Mouse (Mus musculus): ENCODE data around the gene Dalrd3. TPM values are rescaled to one million over a fixed set of nuclear protein-coding genes. Genes with fewer than 3 reads are reported as not detected.

Dalrd3 gene
- 190 and 347 TPM in 2 replicates for polyA plus RNA-seq (2012; rRNA removed)

DNA sequence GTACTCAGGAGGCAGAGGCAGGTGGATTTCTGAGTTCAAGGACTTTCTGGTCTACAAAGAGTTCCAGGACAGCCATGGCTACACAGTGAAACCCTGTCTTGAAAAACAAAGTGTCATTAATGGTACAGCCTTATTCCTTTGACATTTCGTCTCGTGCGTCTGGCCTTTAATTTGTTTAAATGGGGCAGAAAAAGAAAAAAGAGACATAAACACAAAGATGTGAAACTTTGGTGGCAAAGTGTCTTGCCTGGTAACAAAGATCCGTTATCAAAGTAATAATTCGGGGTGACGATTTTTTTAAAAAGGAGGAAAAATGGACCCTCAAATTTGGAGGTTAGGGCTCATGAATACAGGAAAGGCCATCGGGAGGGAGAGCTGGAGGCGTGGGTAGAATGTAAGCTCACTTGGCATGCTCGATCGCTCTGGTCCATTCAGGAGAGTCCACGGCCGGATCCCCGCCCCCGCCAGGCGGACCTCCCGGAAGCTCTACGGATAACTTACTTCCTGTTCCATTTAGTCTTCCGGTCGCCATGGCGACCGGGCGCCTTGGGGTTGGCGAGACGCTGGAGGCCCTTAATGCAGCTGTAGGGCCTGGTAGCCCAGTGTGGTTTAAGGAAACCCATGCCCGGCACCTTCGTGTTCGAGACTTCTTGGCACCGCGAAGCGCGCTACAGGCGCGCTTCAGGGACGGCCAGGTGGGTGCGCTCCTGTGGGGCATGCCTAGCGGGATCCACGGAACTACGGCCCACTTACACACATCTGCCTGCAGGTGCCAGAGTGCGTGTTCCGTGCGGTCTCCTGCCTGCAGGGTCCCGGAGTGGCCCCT lies at the start of gene Dalrd3:
Dalrd3 (plus strand) TSS at position 506 of the 826 bp plus-strand sequence.
- no peak for TF ChIP-seq POLR2A (IDR thresholded peaks at IDR 0.05; ENCODE audit: borderline replicate concordance, extremely low read depth, insufficient read depth, insufficient read length, poor library complexity, severe bottlenecking)

GRCm38 (mm10) chr9:108521604-108522003 lies 48.1 kb upstream of the Dalrd3 start:
- no peak for TF ChIP-seq POLR2A (IDR thresholded peaks at IDR 0.05; ENCODE audit: borderline replicate concordance, extremely low read depth, insufficient read depth, insufficient read length, poor library complexity, severe bottlenecking)
- TF ChIP-seq CTCF (IDR thresholded peaks at IDR 0.05; ENCODE audit: borderline replicate concordance, extremely low read depth, insufficient read depth, insufficient read length), result no peak

More for the DNA sequence above, at the start of gene Dalrd3:
- peak; percentile 98 for DNase-seq (ENCODE audit: low read depth)

DNA sequence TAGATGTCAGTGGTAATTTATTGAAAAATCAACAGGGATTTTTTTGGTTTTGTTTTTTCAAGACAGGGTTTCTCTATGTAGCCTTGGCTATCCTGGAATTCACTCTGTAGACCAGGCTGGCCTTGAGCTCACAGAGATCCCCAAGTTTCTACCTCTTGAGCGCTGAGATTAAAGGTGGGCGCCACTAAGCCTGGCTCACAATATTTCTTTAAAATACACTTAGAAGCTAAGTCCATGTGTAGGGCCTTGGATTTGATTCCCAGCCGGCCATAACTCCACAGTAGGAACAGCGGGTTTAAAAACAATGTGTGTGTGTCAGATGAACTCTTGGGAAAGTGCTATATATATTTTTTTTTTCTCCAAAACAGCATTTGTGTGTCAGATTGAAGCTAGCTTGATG lies 46.3 kb upstream of the Dalrd3 start:
- DNase-seq (ENCODE audit: low read depth), result no peak
- no peak for TF ChIP-seq POLR2A (IDR thresholded peaks at IDR 0.05; ENCODE audit: borderline replicate concordance, extremely low read depth, insufficient read depth, insufficient read length, poor library complexity, severe bottlenecking)
- TF ChIP-seq CTCF (IDR thresholded peaks at IDR 0.05; ENCODE audit: borderline replicate concordance, extremely low read depth, insufficient read depth, insufficient read length), result no peak

More at GRCm38 (mm10) chr9:108521604-108522003, 48.1 kb upstream of the Dalrd3 start:
- DNase-seq (ENCODE audit: low read depth), result peak; percentile 9

GRCm38 (mm10) chr9:108525400-108525799 lies 44.3 kb upstream of the Dalrd3 start:
- no peak for TF ChIP-seq POLR2A (IDR thresholded peaks at IDR 0.05; ENCODE audit: borderline replicate concordance, extremely low read depth, insufficient read depth, insufficient read length, poor library complexity, severe bottlenecking)
- TF ChIP-seq CTCF (IDR thresholded peaks at IDR 0.05; ENCODE audit: borderline replicate concordance, extremely low read depth, insufficient read depth, insufficient read length), result no peak
- no peak for DNase-seq (ENCODE audit: low read depth)

DNA sequence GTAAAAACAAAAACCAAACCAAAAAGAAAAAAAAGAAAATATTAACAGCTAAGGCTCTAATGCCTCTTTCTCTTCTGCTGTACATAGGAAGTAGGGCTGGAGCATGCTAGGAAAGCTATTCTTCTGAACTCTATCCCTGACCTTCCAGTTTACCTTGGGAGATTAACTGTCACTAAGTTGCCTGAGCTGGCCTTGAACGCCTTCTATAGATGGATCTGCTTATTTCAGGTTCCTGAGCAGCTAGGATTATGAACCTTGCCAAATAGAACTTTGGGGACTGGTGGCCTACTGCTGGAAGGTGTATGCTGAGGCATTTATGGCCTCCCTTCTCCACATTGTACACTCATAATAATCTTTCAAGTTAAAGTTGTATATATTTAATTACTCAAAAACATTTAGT lies 38.7 kb upstream of the Dalrd3 start:
- TF ChIP-seq CTCF (IDR thresholded peaks at IDR 0.05; ENCODE audit: borderline replicate concordance, extremely low read depth, insufficient read depth, insufficient read length), result no peak
- no peak for TF ChIP-seq POLR2A (IDR thresholded peaks at IDR 0.05; ENCODE audit: borderline replicate concordance, extremely low read depth, insufficient read depth, insufficient read length, poor library complexity, severe bottlenecking)
- no peak for DNase-seq (ENCODE audit: low read depth)

DNA sequence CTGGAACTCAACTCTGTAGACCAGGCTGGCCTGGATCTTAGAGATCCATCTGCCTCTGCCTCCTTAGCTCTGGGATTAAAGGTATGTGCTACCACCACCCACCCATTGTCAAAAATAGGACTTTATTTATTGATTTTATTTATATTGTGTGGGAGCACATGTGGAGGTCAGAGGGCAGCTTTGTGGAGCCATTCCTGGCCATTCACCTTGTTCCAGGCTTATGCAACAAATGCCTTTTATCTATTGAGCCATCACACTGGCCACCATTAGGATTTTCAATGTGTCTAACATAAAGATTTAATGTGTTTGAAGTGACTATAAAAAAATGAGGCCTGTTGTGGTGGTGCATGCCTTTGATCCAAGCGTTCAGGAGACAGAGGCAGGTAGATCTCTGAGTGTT lies 38.2 kb upstream of the Dalrd3 start:
- DNase-seq (ENCODE audit: low read depth), result no peak
- no peak for TF ChIP-seq CTCF (IDR thresholded peaks at IDR 0.05; ENCODE audit: borderline replicate concordance, extremely low read depth, insufficient read depth, insufficient read length)
- no peak for TF ChIP-seq POLR2A (IDR thresholded peaks at IDR 0.05; ENCODE audit: borderline replicate concordance, extremely low read depth, insufficient read depth, insufficient read length, poor library complexity, severe bottlenecking)

DNA sequence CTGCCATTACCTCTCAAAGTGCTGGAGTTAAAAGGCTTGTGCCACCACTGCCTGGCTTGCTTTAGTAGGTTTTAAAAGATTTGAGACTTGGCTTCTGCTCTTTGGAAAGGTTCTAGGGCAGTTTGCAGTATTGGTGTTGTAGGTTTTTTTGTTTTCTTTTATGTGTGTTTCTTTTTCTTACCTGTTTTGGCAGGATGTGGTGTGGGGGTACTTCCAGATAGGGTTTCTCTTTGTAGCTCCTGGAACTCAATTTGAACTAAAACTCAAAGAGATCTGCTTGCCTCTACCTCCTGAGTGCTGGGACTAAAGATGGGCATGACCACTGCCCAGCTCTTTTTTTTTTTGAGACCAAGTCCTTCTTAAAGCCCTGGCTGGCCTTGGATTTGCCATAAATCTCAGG lies 28.8 kb upstream of the Dalrd3 start:
- no peak for DNase-seq (ENCODE audit: low read depth)
- no peak for TF ChIP-seq CTCF (IDR thresholded peaks at IDR 0.05; ENCODE audit: borderline replicate concordance, extremely low read depth, insufficient read depth, insufficient read length)
- no peak for TF ChIP-seq POLR2A (IDR thresholded peaks at IDR 0.05; ENCODE audit: borderline replicate concordance, extremely low read depth, insufficient read depth, insufficient read length, poor library complexity, severe bottlenecking)

- TF ChIP-seq CTCF (IDR thresholded peaks at IDR 0.05; ENCODE audit: borderline replicate concordance, extremely low read depth, insufficient read depth, insufficient read length) (no peak), POLR2A (IDR thresholded peaks at IDR 0.05; ENCODE audit: borderline replicate concordance, extremely low read depth, insufficient read depth, insufficient read length, poor library complexity, severe bottlenecking) (no peak)
- no peak for DNase-seq (ENCODE audit: low read depth)
Observed at GRCm38 (mm10) chr9:108545986-108546385, 23.7 kb upstream of the Dalrd3 start.

- TF ChIP-seq CTCF (IDR thresholded peaks at IDR 0.05; ENCODE audit: borderline replicate concordance, extremely low read depth, insufficient read depth, insufficient read length) (no peak), POLR2A (IDR thresholded peaks at IDR 0.05; ENCODE audit: borderline replicate concordance, extremely low read depth, insufficient read depth, insufficient read length, poor library complexity, severe bottlenecking) (no peak)
- no peak for DNase-seq (ENCODE audit: low read depth)
Observed at GRCm38 (mm10) chr9:108546875-108547274, 22.8 kb upstream of the Dalrd3 start.

- no peak for DNase-seq (ENCODE audit: low read depth)
- TF ChIP-seq POLR2A (IDR thresholded peaks at IDR 0.05; ENCODE audit: borderline replicate concordance, extremely low read depth, insufficient read depth, insufficient read length, poor library complexity, severe bottlenecking) (no peak), CTCF (IDR thresholded peaks at IDR 0.05; ENCODE audit: borderline replicate concordance, extremely low read depth, insufficient read depth, insufficient read length) (no peak)
Observed at GRCm38 (mm10) chr9:108559169-108559568, 10.5 kb upstream of the Dalrd3 start.

- no peak for TF ChIP-seq CTCF (IDR thresholded peaks at IDR 0.05; ENCODE audit: borderline replicate concordance, extremely low read depth, insufficient read depth, insufficient read length)
- TF ChIP-seq POLR2A (IDR thresholded peaks at IDR 0.05; ENCODE audit: borderline replicate concordance, extremely low read depth, insufficient read depth, insufficient read length, poor library complexity, severe bottlenecking), result peak; percentile 59; the same call in 1 of the 2 replicates
Observed at GRCm38 (mm10) chr9:108560227-108560841, 9.4 kb upstream of the Dalrd3 start, which contains the start of gene Impdh2. Impdh2 (plus strand) TSS chr9:108560286.

More at GRCm38 (mm10) chr9:108560227-108560841, 9.4 kb upstream of the Dalrd3 start, which contains the start of gene Impdh2:
- peak; percentile 99 for DNase-seq (ENCODE audit: low read depth)
